Mouse (Mus musculus): ENCODE measurements at regions not wholly inside any gene's neighbourhood (a gene's known extent, or its start where the extent isn't known, plus 50 kb on each side); places are given as distances from the start of the nearest gene placed in this dataset.
"Not testable (repeated sequence)": the region's sequence is repeated elsewhere in the genome, so short reads cannot be mapped to it uniquely, and the experiment has no call there.

GRCm38 (mm10) chr14:47920638-47921347 is 199.8 kb upstream of the Peli2 start:
- no peak for DNase-seq (ENCODE audit: low spot score in 2 of 2)

- no peak for DNase-seq (ENCODE audit: low spot score in 2 of 2)
Measured at GRCm38 (mm10) chr14:47921811-47922277, 198.8 kb upstream of the Peli2 start.

GRCm38 (mm10) chr14:47926416-47926815 is 194.2 kb upstream of the Peli2 start:
- DNase-seq (ENCODE audit: low spot score in 2 of 2) = no peak

- DNase-seq (ENCODE audit: low spot score in 2 of 2) = no peak
Measured at GRCm38 (mm10) chr14:47935401-47935800, 185.2 kb upstream of the Peli2 start.

GRCm38 (mm10) chr14:47937081-47937651 is 183.5 kb upstream of the Peli2 start:
- no peak for DNase-seq (ENCODE audit: low spot score in 2 of 2)

GRCm38 (mm10) chr14:47939781-47940590 is 180.6 kb upstream of the Peli2 start:
- no peak for DNase-seq (ENCODE audit: low spot score in 2 of 2)

- no peak for DNase-seq (ENCODE audit: low spot score in 2 of 2)
Measured at GRCm38 (mm10) chr14:47942671-47943070, 178.0 kb upstream of the Peli2 start.

GRCm38 (mm10) chr14:47944595-47944994 is 176.0 kb upstream of the Peli2 start:
- no peak for DNase-seq (ENCODE audit: low spot score in 2 of 2)

- no peak for DNase-seq (ENCODE audit: low spot score in 2 of 2)
Measured at GRCm38 (mm10) chr14:47951041-47951440, 169.6 kb upstream of the Peli2 start.

- no peak for DNase-seq (ENCODE audit: low spot score in 2 of 2)
Measured at GRCm38 (mm10) chr14:47958171-47958570, 162.5 kb upstream of the Peli2 start.

- no peak for DNase-seq (ENCODE audit: low spot score in 2 of 2)
Measured at GRCm38 (mm10) chr14:47959366-47960280, 161.0 kb upstream of the Peli2 start.

- DNase-seq (ENCODE audit: low spot score in 2 of 2) = not testable (repeated sequence)
Measured at GRCm38 (mm10) chr14:47964806-47965205, 155.8 kb upstream of the Peli2 start.

- DNase-seq (ENCODE audit: low spot score in 2 of 2) = no peak
Measured at GRCm38 (mm10) chr14:47969871-47970270, 150.8 kb upstream of the Peli2 start.

GRCm38 (mm10) chr14:47973161-47973560 is 147.5 kb upstream of the Peli2 start:
- not testable (repeated sequence) for DNase-seq (ENCODE audit: low spot score in 2 of 2)

GRCm38 (mm10) chr14:47982993-47983740 is 137.5 kb upstream of the Peli2 start:
- no peak for DNase-seq (ENCODE audit: low spot score in 2 of 2)

GRCm38 (mm10) chr14:47986483-47986882 is 134.1 kb upstream of the Peli2 start:
- DNase-seq (ENCODE audit: low spot score in 2 of 2) = no peak

- DNase-seq (ENCODE audit: low spot score in 2 of 2) = no peak
Measured at GRCm38 (mm10) chr14:47986941-47987340, 133.7 kb upstream of the Peli2 start.

- no peak for DNase-seq (ENCODE audit: low spot score in 2 of 2)
Measured at GRCm38 (mm10) chr14:47987392-47988075, 133.1 kb upstream of the Peli2 start.

- no peak for DNase-seq (ENCODE audit: low spot score in 2 of 2)
Measured at GRCm38 (mm10) chr14:47988131-47988530, 132.5 kb upstream of the Peli2 start.

GRCm38 (mm10) chr14:47989315-47989714 is 131.3 kb upstream of the Peli2 start:
- no peak for DNase-seq (ENCODE audit: low spot score in 2 of 2)
